Mouse (Mus musculus) intestine, postnatal 0 days (tissue): ENCODE measurements around the gene Adcy4. TPM values are rescaled to one million over a fixed set of nuclear protein-coding genes. Genes with fewer than 3 reads are reported as not detected.
"Not testable (repeated sequence)": the region's sequence is repeated elsewhere in the genome, so short reads cannot be mapped to it uniquely, and the experiment has no call there.

Experiments used
- ATAC-seq: fragments of 200-750 bp; cut with Nextera tagmentation; 2 replicates; pipeline ENCODE4 v1.8.0; 2017; ENCODE audit warnings: mild to moderate bottlenecking, moderate TSS enrichment, moderate library complexity
- H3K27ac ChIP-seq: fragments of 300-500 bp; sonication (generic); 2 replicates; pipeline ENCODE4 v1.5.1; 2014; ENCODE audit warnings: mild to moderate bottlenecking, low read depth, low read length, moderate library complexity
- H3K27me3 ChIP-seq: fragments of 300-500 bp; sonication (generic); replicated peaks from 2 replicates; pipeline ENCODE4 v1.6.1; 2014; ENCODE audit warnings: low read length, mixed read lengths; ENCODE audit not compliant: control insufficient read depth, insufficient read depth
- H3K36me3 ChIP-seq: fragments of 300-500 bp; sonication (generic); 2 replicates; pipeline ENCODE4 v1.6.1; 2014; ENCODE audit warnings: mild to moderate bottlenecking, moderate library complexity; ENCODE audit not compliant: control insufficient read depth, insufficient read depth
- H3K4me1 ChIP-seq: fragments of 300-500 bp; sonication (generic); replicated peaks from 2 replicates; pipeline ENCODE4 v1.6.1; 2014; ENCODE audit warnings: antibody characterized with exemption, low read length, mixed read lengths; ENCODE audit not compliant: control insufficient read depth, insufficient read depth
- H3K4me2 ChIP-seq: fragments of 300-500 bp; sonication (generic); replicated peaks from 2 replicates; pipeline ENCODE4 v1.6.1; 2014; ENCODE audit warnings: low read depth, mild to moderate bottlenecking, moderate library complexity
- H3K4me3 ChIP-seq: fragments of 300-500 bp; sonication (generic); 2 replicates; pipeline ENCODE4 v1.5.1; 2014; ENCODE audit warnings: low read depth, low read length
- H3K9ac ChIP-seq: fragments of 300-500 bp; sonication (generic); 2 replicates; pipeline ENCODE4 v1.6.1; 2014; ENCODE audit warnings: mild to moderate bottlenecking, low read depth, low read length
- H3K9me3 ChIP-seq: fragments of 300-500 bp; sonication (generic); 2 replicates; pipeline ENCODE4 v1.6.1; 2016; ENCODE audit warnings: mixed run types; ENCODE audit not compliant: control insufficient read depth
- CTCF ChIP-seq: sonication (generic); IDR thresholded peaks from 2 replicates; pipeline ENCODE4 v1.5.1; 2016; ENCODE audit warnings: low read depth, mild to moderate bottlenecking, control low read depth, antibody characterized with exemption, moderate library complexity
- WGBS: fragments of 180-500 bp; shearing (Covaris S2); extraction: QIAGEN DNeasy Blood & Tissue Kit; methylation state at CpG from one replicate; pipeline ENCODE4 v1.1.7; 2014; 5-methylcytosine and 5-hydroxymethylcytosine counted together
- polyA plus RNA-seq: library from polyadenylated mRNA; unstranded; fragments of >200 nt; fragmentation: Nextera tagmentation; extraction: Ambion mirVana; gene quantifications from 2 replicates; pipeline ENCODE4 v1.2.1, GENCODE M21; 2015

Gene Adcy4
- polyA plus RNA-seq, 1 experiment from 2014 or later = 4.3 TPM

DNA sequence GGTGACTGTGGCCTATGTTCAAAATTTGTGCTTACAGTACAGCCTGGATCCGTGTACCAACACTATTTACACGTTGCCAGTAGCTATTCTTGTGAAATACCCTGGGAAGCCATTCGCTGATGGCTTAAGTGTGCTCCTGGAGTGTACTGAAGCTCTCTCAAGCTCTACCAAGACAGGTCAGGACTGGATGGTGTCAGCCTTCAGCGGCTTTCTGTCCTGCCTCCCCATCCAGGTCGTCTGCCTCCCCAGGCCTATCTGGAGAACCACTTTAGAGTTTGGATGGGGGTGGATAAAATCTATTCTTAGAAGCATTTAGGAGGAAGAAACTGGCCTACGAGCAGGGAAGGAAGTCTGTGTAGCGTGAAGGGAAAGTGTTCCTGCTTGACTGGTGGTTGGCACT is 20.7 kb downstream of the Adcy4 start:
- peaks cover 9% of the 10 kb centered on the region; the same call in 1 of the 2 replicates for H3K27me3 ChIP-seq
- 59% methylated on average over 7 of the region's 7 CpGs for WGBS
- H3K36me3 ChIP-seq = no peaks in the 10 kb centered on the region
- no peak overlapping the region for H3K4me3 ChIP-seq
- H3K9ac ChIP-seq = no peak overlapping the region
- H3K27ac ChIP-seq = no peak overlapping the region
- H3K4me2 ChIP-seq = no peak overlapping the region
- H3K4me1 ChIP-seq = peaks cover 5% of the 10 kb centered on the region; the same call in 1 of the 2 replicates
- no peaks in the 10 kb centered on the region for H3K9me3 ChIP-seq
- TF ChIP-seq CTCF = no peak
- no peak for ATAC-seq

DNA sequence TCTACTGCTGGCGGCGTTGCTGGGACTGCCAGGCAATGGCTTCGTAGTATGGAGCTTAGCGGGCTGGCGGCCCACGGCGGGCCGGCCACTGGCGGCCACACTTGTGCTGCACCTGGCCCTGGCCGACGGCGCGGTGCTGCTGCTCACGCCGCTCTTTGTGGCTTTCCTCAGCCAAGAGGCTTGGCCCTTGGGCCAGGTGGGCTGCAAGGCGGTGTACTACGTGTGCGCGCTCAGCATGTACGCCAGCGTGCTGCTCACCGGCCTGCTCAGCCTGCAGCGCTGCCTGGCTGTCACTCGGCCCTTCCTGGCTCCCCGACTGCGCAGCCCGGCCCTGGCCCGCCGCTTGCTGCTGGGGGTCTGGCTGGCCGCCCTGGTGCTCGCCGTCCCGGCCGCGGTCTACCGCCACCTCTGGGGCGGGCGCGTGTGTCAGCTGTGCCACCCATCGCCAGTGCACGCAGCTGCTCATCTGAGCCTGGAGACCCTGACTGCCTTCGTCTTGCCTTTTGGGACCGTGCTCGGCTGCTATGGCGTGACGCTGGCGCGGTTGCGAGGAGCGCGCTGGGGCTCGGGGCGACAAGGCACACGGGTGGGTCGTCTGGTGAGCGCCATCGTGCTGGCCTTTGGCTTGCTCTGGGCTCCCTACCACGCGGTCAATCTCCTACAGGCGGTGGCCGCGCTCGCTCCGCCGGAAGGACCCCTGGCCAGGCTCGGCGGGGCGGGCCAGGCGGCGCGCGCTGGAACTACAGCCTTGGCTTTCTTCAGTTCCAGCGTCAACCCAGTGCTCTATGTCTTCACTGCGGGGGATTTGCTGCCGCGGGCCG is 21.7 kb downstream of the Adcy4 start:
- no peak overlapping the region for H3K27ac ChIP-seq
- WGBS = 1% methylated on average over 69 of the region's 77 CpGs
- H3K4me3 ChIP-seq = peak overlapping the region; percentile 46
- TF ChIP-seq CTCF = peak; percentile 52
- H3K4me1 ChIP-seq = peaks cover 3% of the 10 kb centered on the region; the same call in 1 of the 2 replicates
- no peak for ATAC-seq
- peak overlapping the region; percentile 89 for H3K4me2 ChIP-seq
- H3K9me3 ChIP-seq = no peaks in the 10 kb centered on the region
- H3K9ac ChIP-seq = peak overlapping the region; percentile 50
- peaks cover 9% of the 10 kb centered on the region; the same call in 1 of the 2 replicates for H3K27me3 ChIP-seq
- H3K36me3 ChIP-seq = no peaks in the 10 kb centered on the region

DNA sequence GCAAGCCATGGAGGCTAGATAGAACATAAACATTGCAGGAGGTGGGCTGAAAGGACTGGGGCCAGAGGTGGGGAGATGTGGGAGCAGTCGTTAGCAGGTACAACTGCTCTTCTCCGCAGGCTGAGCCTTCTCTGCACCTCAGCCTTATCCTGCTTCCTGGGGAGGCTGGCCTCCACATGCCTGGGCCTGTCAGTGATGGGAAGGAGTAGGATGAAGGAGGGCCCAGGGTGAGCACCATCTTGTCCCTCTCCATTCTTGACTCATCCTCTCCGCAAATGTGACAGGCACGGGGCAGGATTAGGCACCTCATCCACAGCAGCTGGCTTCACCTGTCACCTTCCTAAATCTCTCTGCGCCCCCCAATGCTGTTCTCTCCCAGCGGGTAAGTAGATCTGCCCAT is 22.7 kb downstream of the Adcy4 start, which contains the start of gene Ltb4r2:
Ltb4r2 (plus strand) TSS at position 266 of the 400 bp plus-strand sequence.
- Histone ChIP-seq H3K27ac (no peak within 1 kb of the TSS), H3K36me3 (peaks cover 5% of the 10 kb centered on the region; the same call in 1 of the 2 replicates), H3K9me3 (no peaks in the 10 kb centered on the region), H3K27me3 (peaks cover 9% of the 10 kb centered on the region; the same call in 1 of the 2 replicates), H3K4me3 (peak within 1 kb of the TSS; percentile 46), H3K4me2 (peak within 1 kb of the TSS; percentile 89), H3K4me1 (peaks cover 3% of the 10 kb centered on the region; the same call in 1 of the 2 replicates), H3K9ac (peak within 1 kb of the TSS; percentile 50)
- 86% methylated on average over 6 of the region's 6 CpGs for WGBS
- TF ChIP-seq CTCF = no peak
- no peak for ATAC-seq

DNA sequence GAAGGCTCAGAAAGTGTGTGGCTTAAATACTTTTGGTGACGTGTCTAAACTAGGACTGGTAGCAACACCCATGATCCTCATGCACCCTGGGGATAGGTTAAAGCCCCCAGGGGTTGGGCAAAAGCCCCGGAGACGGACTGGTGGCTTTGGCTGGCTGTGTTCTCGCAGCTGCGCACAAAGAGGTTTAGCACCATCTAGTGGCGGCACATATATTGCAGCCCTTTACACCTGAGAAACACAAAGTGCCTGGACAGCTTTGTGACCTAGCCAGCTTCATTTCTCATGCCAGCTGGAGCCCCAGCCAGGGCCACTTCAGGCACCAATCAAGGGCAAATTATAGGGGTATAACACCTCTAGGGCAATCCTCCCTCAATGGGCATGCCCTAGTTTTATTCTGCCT is 23.7 kb downstream of the Adcy4 start:
- peak overlapping the region; percentile 41; the same call in 1 of the 2 replicates for H3K27ac ChIP-seq
- not testable (repeated sequence) for H3K9me3 ChIP-seq, ATAC-seq, H3K9ac ChIP-seq, H3K27me3 ChIP-seq, H3K4me1 ChIP-seq
- under 1% methylated on average over 5 of the region's 6 CpGs for WGBS
- peak overlapping the region; percentile 59 for H3K4me2 ChIP-seq
- peak overlapping the region; percentile 17; the same call in 1 of the 2 replicates for H3K4me3 ChIP-seq
- TF ChIP-seq CTCF = peak; percentile 83
- H3K36me3 ChIP-seq = peaks cover 15% of the 10 kb centered on the region

DNA sequence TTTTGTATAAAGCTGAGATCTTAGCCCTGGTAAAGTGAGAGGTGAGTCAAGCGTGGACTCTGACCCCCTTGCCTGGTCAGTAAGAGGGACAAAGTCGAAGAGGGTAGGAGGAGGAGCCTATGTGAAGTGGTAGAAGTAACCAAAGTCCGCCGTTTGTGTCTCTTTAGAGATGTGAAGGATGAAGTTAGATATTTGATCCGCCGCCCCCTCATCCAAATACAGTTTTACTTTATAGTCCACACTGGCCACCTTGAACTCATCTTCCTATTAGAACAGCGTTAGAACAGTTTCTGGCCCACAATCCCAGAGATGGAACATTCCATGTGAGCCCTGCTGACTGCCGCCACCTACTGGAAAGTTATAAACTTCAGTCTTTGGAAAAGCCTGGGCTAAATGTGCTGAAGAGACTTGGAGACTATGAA is 25.5 kb downstream of the Adcy4 start, which contains the start of gene Cideb:
Cideb (minus strand) TSS at position 96 of the 422 bp plus-strand sequence.
- WGBS = 8% methylated on average over 8 of the region's 8 CpGs
- Histone ChIP-seq H3K4me2 (peak within 1 kb of the TSS; percentile 59), H3K4me3 (peak within 1 kb of the TSS; percentile 36), H3K36me3 (peaks cover 33% of the 10 kb centered on the region), H3K27me3 (peaks cover 4% of the 10 kb centered on the region; the same call in 1 of the 2 replicates), H3K27ac (peak within 1 kb of the TSS; percentile 91), H3K9ac (peak within 1 kb of the TSS; percentile 40), H3K9me3 (no peaks in the 10 kb centered on the region), H3K4me1 (peaks cover 3% of the 10 kb centered on the region; the same call in 1 of the 2 replicates)
- ATAC-seq = peak; percentile 82
- peak; percentile 89 for TF ChIP-seq CTCF

DNA sequence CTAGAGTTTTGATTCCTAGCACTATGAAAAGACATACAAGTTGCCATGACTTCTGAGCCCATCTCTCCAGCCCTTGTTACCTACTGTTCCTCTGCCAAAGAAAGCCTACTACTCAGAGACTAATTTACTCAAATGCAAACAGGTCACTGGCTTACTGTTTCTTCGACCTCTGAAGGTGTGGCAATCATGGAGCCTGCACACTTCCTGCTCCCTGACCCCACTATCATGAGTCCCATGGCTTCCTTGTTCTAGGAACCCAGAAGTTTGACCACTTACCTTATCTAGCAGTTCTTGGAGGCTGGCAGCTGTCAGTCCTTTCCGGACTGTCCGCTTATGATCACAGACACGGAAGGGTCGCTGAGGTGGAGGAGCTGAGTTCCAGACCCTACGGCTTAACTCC is 26.3 kb downstream of the Adcy4 start:
- Histone ChIP-seq H3K4me2 (peak overlapping the region; percentile 59), H3K4me1 (peaks cover 3% of the 10 kb centered on the region; the same call in 1 of the 2 replicates), H3K9me3 (no peaks in the 10 kb centered on the region), H3K4me3 (peak overlapping the region; percentile 36), H3K27me3 (peaks cover 4% of the 10 kb centered on the region; the same call in 1 of the 2 replicates), H3K9ac (peak overlapping the region; percentile 40), H3K27ac (peak overlapping the region; percentile 91), H3K36me3 (peaks cover 41% of the 10 kb centered on the region)
- TF ChIP-seq CTCF = no peak
- peak; percentile 40 for ATAC-seq
- WGBS = 37% methylated on average over 6 of the region's 6 CpGs
